Mouse (Mus musculus): ENCODE measurements at regions not wholly inside any gene's neighbourhood (a gene's known extent, or its start where the extent isn't known, plus 50 kb on each side); places are given as distances from the start of the nearest gene placed in this dataset.

DNA sequence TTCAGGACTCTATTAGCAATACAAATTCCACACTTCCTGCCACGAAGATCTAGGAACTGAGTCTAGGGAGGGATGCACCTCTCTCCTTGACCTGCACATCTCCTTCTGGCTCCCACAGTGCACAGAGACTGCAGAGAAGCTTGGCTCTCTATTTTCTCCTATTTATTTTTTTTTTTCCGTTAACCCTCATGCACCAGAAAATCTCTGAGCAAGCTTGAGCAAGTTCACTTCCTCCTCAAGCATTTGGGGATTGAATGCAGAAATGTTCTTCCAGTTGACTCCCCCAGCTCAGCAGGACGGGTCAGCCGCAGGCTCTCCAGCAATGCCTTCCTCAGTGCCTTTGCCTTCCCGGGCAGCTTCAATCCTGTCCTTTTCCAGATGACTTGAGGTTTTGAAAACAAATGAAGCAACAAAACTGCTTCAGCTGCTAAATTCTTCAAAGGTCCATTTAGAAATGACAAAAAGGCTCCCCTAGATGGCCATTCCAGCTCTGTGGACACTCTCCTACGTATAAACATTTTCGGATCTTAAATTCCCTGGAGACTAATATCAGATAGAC lies 352.9 kb downstream of the Synb start:
- TF ChIP-seq CTCF (IDR thresholded peaks at IDR 0.05) (no peak), POLR2A (IDR thresholded peaks at IDR 0.05; ENCODE audit: insufficient read depth, low read depth, low read length) (no peak), EP300 (IDR thresholded peaks at IDR 0.05; ENCODE audit: insufficient read depth, low read depth, low read length) (no peak)

All from heart, adult 2 months (tissue).